Mouse (Mus musculus) gastrocnemius, postnatal 4 days (tissue): ENCODE data around the gene 1700025G04Rik. TPM values are rescaled to one million over a fixed set of nuclear protein-coding genes. Genes with fewer than 3 reads are reported as not detected.

Experiments
- DNase-seq, 2 experiments: peaks; one replicate each; pipeline ENCODE4 v3.0.0; 2021 to 2022; ENCODE audit warnings: low spot score in 2 of 2, mixed read lengths in 2 of 2
- total RNA-seq, 2 experiments: library from RNA; stranded (reverse); gene quantifications; 2 replicates each; pipeline ENCODE4 v1.2.3; 2021

1700025G04Rik gene
- total RNA-seq, 2 experiments from 2014 or later: 68.5 to 84.0 TPM

DNA sequence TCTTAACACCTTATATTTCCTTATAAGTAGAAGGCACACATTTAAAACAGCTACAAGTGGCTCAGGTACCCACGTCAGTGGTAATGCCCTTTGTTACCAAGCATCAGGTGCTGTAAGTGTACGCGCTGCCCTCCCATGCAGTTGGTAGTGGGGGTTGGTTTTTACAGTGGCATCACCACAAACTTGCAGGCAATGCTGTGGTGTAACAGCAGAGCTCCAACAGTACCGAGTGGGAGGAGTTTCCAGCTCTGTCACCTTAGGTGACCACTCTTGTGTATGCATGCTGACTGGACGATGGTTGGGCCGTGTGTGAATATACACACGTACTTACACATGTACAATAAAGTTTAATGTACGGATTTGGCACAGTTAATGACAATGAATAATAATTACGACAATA, 175.4 kb downstream of the 1700025G04Rik start:
- no peak for DNase-seq

DNA sequence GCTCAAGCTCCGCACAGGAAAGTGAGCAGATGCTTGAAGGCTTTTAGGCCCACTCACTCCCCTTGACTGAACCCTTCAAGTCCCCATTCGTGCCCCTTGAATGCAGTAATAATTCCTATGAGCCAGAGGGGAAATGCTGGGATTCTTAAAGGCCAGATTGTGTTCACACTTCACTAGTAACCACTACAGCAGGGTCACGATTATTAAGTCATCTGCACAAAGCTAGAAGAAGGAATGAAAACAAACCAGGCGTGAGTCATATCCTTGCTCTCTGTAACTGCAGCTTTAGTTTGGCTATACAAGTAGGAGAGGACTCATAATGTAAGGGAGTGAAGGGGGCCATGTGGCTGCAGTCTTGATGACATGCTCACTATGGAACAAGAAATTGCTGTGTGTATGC, 182.9 kb downstream of the 1700025G04Rik start:
- DNase-seq: no peak

DNA sequence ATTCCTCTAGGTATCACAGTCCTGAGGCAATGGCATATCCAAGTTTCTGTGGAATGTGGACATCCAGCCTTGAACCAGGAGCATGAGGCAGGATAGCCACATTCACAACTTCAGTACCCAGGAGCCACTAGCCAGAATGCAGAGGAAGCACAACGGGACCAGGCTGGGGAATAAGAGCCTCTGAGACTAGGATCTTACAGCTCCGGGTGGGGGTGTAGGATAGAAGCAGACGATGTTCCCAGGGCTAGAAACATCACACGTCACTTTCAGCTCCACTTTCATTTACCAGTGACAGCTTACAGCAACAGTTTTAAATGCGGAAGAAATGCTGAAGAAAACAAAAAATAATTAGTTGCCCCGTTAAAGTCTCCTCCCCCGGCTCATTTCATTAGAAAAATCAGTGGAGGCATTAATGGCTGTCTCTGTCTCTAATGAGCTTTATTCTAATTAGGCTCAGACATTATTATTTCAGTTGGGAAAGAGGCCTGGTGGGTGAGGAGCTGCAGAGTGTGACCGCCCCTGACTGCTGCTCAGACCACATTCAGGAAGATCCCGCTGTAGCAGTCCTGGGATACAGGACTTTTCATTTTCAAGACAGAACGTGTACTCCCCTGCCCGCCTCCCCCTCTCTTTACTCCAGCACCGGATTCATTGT, 189.1 kb downstream of the 1700025G04Rik start:
- DNase-seq: no peak

DNA sequence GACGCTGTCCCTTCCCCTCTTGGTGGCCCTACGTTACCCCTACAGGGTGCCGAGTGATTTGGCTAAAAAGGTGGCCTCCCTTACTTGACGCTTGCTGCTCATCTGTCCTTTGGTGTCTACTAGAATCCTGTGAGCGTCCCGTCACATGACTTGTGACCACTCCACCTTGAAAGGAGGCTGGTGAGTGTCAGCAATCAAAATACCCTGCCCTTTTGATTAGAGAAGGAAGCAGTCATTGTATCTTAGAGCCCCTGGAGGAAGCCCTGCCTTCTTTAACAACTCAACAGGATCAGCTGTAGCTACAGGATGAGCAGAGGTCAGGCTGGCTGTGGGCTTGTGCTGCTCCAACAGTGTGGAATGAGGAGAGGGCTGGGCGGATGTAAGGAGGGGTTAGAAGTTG, 190.0 kb downstream of the 1700025G04Rik start:
- DNase-seq: no peak

DNA sequence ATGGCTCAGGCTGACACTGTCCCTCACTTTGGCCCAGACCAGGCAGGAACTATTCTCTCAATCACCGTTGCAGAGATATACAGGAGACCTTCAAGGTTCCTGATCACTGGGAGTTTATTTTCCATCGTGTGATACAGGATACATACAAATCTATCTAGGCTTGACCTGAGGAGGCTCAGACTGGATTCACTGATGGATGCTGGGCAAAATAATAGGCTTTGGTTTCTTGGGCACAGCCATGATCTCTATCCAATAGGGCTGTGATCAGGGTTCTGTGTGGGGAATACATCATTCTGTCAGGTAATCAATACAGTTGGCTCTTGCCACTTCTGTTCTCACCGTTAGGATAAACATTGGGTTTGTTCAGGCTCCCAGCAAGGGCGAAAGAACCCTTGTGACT, 194.5 kb downstream of the 1700025G04Rik start:
- no peak for DNase-seq

DNA sequence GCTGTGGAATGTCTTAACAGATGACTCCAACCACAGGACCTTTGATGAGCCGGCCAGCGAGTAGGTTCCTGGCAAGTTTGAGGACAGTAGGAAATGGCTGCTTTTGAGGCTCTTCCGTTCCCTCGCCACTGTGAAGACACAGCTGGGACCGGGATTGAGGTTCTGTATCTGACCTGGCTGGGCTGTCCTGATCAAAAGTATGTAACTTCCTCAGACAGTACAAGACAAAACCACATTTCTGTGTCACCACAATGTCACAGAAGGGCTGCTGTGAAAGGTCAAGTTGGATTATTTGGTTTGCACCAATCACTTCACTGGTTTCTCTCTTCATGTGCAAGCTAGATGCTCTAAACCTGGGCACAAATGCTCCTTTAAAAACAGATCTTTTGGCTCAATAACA, 195.9 kb downstream of the 1700025G04Rik start:
- DNase-seq: no peak

DNA sequence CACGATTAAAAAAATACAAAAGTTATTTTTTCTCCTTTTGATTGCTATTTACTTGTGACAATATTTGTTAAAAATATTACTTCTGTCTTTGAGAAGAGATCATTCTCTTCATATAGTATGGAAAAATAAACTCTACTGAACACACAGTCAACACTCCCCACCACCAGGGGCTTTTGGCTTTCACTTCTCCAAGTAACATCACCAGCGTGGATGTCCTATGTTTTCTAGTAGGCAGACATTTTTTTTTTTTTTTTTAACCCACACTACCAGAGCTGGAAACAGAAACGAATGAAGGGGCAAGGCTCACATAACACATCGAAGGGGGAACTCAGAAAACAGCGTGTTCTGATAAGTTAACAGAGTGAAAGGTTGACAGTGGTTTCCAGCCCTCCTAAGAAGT, 197.9 kb downstream of the 1700025G04Rik start:
- no peak for DNase-seq

DNA sequence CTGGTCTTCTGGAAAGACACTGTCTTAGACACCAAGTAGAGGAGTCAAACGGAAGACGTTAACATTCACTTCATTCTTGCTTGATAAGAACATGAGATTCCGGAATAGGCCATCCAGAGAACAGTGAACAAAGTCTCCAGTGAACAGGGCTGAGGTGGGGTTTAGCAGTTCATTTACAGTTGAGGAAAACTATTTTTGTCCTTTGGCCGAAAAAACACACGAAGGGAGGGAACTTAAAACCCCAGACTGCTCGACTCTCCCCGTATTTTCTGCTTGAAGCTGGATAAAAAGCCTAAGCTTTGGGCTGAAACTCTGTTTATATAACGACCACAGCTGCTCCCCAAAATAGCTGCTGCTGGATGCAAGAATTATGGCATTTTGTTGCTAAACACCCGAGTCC, 198.7 kb downstream of the 1700025G04Rik start:
- DNase-seq: no peak

DNA sequence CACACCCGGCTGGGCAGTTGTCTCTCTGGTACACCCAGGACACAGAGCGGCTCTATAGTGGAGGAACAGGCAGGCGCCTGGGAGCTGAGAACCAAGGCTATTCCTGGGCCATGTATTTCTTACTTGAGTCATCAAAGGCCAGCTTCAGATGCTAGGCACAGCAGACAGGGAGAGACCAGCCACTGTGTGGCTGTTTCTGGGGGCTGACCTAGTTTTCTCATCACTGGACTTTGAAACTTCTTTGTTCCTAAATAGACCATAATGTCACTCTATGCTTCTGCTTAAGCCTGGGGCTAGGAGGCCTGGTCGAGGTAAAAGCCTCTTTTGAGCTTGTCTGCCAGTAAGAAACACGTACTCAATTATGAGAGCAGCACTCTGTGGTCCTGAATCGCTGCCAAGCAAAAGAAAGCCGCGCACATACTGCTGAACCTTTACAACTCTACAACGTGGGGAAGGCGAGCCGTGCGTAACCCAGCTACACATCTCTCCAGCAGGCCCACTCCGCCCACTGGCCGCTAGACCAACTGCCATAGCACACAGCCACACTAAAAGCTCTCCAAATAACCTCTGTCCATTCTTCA, 199.8 kb downstream of the 1700025G04Rik start:
- no peak for DNase-seq

DNA sequence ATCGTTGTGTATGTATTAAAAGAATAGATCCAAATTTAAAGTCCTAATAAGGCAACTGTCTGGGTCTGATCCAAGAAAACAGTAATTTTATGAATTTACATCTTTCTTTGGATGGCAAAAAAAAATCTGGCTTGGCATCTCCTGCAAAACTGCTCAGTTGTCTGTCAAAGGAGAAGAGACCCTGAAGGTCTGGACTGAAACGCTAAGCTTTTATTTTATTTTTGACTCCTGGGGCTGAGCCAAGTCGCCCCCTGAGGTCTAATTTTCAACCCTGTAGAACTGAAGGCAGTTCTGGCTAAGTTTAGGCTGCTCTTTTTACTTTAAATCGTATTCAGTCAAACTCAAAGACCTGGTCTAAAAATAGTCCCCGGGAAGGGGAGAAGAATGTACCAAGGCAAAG, 202.3 kb downstream of the 1700025G04Rik start:
- no peak for DNase-seq

DNA sequence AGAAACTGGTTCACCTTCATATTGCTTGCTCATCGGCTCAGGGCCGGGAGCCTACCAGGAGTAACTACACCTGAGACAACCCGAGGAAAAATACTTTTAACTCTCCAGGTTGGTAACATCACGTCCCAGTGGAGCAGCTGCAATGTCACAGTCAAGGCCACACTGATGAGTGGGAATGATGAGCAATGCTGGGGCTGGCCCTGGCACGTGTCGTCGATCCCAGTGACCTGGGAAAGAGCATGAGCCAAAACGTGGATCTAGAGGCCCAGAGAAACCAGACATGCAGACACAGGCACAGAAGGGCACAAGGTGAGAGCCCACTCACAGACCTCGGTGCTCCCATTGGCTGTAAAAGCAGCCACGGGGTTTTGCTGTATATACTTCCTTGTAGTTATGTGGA, 202.8 kb downstream of the 1700025G04Rik start:
- DNase-seq: no peak

DNA sequence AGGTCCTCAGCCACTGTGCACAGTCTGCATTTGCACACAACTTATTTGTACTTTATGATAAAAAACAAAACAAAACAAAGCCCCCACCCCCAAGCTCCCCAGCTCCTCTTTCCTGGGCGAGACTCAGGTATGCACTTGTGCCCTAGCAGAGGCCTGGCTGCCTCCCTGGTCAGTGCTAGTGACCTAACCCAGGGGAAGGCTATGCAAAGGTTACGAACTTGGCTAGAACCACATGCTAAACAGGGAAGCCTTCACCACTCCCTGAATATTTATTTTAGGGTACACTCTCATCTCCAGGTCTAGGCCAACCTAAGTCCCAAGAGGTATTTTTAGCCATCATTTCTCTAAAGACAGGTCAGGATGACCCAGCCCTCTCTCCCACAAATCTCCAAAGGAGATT, 203.8 kb downstream of the 1700025G04Rik start:
- DNase-seq: no peak

DNA sequence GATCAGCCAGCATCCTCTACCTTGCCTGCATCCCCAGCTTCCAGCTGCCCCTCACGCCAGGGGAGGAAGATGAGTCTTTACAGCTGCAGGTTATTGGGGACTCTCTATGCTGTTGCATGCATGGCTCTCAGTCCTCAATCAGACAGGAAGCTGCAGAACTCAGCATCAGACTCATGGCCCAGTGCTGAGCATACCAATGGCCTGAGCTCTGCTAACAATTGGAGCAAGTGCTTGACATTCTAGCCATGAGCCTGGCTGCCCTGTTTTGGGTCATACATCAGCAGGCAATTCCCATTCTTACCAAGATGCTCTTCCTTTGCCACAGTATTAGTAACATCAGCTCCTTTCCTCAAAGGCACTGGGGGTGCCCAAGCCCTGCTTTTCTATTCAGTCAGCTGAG, 208.7 kb downstream of the 1700025G04Rik start:
- no peak for DNase-seq

DNA sequence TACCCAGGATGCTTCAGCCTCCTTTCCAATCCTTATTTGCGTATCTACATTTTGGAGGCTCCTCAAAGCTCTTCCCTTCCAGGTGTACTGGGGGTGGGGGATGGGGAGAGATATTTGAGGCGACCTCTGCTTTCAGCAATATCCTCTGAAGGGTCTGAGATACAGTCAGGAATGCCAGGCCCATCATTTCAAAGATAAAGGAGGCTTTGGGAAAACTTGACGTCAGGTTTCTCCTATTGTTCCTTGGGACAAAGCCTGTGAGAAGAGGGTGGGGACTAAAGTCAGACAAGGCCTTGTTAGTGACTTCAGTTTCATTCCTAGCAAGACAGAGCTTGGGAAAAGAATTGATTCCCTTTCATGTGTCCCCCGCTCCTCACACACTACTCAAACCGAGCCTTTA, 209.2 kb downstream of the 1700025G04Rik start:
- no peak for DNase-seq

DNA sequence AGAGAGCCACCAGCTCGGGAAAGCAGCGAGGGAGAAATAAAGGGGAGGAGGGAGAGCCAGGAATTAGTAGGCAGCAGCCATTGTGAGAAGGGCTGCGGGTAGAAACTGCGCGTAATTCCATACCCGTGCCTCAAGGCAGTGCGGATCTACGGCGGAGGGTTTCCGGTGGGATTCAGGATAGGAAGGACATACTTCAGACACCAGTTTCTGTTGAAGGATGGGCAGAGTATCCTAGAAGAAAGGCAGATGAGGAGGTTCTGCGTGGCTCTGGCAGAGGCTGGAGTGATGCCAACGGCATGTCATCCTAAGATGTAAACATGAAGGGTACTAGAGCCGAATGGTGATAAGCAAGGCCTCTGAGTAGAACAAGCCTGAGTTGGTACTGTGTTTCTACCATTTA, 210.0 kb downstream of the 1700025G04Rik start:
- DNase-seq: no peak

DNA sequence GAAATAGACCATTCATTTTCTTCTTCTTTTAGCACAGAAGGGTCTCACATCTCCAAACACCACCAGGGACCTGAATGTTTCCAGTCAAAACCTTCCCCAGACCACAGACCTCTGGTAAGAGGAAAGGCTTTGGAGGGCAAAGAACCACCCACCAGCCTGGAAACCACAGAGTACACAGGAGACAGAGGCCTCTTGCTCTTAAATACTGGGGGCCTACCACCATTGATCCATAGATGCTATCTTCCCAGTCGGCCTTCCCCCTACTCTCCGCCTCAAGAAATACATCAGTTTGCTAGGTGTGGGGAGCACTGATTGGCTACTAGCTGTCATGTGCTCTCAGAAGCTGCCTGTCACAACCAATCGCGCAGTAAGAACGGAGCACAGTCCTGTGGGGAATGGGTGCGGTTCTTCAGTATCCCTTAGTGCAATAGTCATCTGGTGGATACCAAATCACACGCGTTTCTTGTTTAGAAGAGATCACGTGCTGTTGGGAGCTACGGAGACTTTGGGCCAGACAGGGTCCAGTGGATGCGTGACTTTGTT, 210.5 kb downstream of the 1700025G04Rik start:
- DNase-seq: no peak

DNA sequence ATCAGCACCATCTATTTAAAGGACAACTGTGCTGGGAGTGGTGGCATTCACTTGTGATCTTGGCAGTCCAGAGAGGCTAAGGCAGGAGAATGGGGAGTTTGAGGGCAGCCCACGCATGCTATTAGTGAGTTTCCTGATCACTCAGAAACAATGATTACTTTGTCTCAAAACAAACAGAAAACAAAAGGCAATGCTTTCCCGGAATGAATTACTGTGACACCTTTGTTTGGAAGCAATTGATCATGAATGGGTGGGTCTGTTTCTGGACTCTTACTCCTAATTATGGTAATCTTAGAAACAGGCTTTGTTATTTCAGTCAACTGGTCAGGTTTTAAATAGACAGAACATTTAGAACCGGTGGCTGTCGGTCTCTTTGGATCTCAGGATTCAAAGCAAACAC, 211.5 kb downstream of the 1700025G04Rik start:
- no peak for DNase-seq

DNA sequence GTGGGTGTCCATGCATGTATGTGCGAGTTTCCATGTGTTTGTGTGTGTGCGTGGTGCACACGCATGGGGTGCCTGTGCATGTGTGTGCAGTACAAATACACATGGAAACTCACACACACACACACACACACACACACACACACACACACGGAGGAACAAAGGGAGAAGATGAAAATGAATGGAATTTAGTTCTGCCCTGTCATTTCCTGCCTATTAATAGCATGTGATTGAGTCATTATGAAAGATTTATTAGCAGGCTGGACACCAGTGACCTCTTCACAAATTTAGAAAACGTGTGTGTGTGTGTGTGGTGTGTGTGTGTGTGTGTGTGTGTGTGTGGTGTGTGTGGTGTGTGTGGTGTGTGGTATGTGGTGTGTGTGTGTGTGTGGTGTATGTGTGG, 217.0 kb downstream of the 1700025G04Rik start:
- no peak for DNase-seq

DNA sequence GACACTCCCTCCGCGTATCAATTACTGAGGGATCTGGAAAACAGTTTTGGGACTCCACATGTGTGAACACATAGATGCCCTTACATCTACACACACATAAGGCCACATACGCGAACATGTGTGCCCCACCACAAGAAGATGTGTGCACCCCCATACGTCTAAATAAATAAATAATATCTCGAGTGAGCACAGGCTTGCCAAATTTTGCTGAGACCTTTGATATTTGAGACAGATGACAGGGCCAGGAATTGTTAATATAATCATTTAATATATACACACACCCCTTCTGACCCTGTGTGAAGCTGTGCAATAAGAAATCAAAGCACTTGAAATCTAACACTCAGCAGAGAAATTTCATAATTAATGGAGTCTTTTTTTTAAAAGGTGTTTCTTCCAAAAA, 225.6 kb downstream of the 1700025G04Rik start:
- no peak for DNase-seq

DNA sequence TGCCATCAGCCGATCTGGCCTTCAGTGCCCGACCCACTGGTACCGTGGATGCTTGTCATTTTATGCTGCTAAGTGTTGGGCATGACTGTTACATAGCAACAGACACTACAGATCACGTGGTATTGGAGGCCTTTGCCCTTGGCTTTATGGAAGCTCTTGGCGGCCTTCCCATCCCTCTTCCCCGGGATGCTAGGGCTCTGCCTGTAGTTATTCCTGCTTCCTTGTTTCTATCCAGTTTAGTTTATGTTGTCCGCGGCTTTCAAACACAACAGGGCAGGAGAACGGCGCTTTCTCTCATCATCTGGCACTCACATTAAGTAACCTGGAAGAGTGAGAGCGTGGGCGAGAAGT, 226.2 kb downstream of the 1700025G04Rik start:
- peak in 1 of 2 experiments; percentile 35 for DNase-seq

DNA sequence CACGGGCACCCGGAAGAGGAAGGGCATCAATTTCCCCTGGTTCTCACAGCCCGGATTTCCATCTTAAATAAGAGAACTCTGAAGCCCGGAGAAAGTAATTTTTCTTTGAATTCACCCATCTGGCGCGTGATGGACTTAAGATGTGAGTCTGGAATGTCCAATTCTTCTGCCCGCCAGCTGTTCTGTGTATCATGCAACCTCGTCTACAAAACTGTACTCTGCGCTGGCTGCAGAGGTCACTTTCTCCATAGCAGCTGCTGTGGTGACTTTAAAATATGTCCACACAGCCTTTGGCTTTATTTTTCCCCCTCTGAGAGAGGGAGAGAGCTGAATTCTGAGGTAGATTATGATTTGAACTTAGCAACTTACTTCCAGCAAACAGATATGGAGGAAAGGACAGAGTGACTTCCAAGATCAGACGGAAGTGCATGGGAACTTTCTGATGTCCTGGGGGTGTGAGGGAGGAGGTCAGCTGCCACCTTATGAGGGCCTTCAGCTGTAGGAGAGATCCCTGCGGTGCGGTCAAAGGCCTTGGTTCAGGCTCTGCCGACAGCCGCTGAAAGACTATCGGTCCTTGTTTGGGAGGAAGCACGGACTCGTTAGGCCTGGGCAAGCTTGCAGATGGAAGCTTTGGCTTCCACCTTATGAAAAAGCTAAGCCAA, 226.7 kb downstream of the 1700025G04Rik start:
- no peak for DNase-seq

DNA sequence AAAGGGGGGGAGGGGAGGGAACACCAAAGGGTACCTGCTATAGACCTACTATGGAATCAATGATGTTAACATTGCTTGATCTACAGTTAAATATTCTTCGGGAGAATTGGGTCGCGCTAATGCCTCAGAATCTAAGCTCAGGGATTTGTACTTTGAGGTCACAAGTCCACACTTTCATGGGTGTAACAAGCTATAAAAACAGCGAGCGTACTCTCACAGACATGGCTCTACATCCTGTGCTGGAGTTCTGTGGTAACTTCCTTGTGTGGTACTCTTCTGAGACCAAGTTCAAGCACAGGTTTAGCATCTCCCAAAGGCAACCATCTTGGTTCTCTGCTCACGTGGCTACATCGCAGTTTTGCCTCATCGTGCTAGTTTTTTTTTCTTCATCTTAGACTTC, 227.8 kb downstream of the 1700025G04Rik start:
- no peak for DNase-seq
